Mouse (Mus musculus) spleen, adult 2 months (tissue): ENCODE measurements around the gene Pip5k1a.

ENCODE experiments used
- CTCF ChIP-seq: fragments of 200-500 bp; IDR thresholded peaks from 2 replicates; pipeline ENCODE4 v1.5.1; 2011; ENCODE audit warnings: mild to moderate bottlenecking, inconsistent platforms; ENCODE audit not compliant: insufficient read depth, insufficient read length, insufficient replicate concordance; ENCODE audit errors: extremely low read depth
- POLR2A ChIP-seq: fragments of 200-500 bp; IDR thresholded peaks from 2 replicates; pipeline ENCODE4 v1.6.1; 2011; ENCODE audit warnings: low read depth, low read length, inconsistent platforms

- TF ChIP-seq CTCF: no peak
- TF ChIP-seq POLR2A: no peak
These were observed 79.6 kb downstream of the Pip5k1a start for GRCm38 (mm10) chr3:95027057-95027645.
